Mouse (Mus musculus) lung, embryonic 14.5 days (tissue): ENCODE results near the gene C330007P06Rik. TPM values are rescaled to one million over a fixed set of nuclear protein-coding genes. Genes with fewer than 3 reads are reported as not detected.
A peak's percentile ranks its signal among the peaks of the same experiment; 100 is the strongest.

ENCODE experiments used
- ATAC-seq: fragments of 200-750 bp; cut with Nextera tagmentation; 2 replicates; pipeline ENCODE4 v1.8.0; 2017; ENCODE audit warnings: mild to moderate bottlenecking, moderate TSS enrichment, moderate library complexity; ENCODE audit not compliant: insufficient read depth
- DNase-seq: peaks from one replicate; pipeline ENCODE4 v3.0.0-alpha.2; 2015
- H3K27ac ChIP-seq: fragments of 300-500 bp; sonication (generic); 2 replicates; pipeline ENCODE4 v1.5.1; 2014; ENCODE audit warnings: low read depth, mild to moderate bottlenecking, moderate library complexity
- H3K27me3 ChIP-seq: fragments of 300-500 bp; sonication (generic); 2 replicates; pipeline ENCODE4 v1.6.1; 2014; ENCODE audit warnings: low read length, control low read depth; ENCODE audit not compliant: insufficient read depth
- H3K36me3 ChIP-seq: fragments of 300-500 bp; sonication (generic); 2 replicates; pipeline ENCODE4 v1.6.1; 2014; ENCODE audit warnings: control low read depth; ENCODE audit not compliant: insufficient read depth
- H3K4me1 ChIP-seq: fragments of 300-500 bp; sonication (generic); 2 replicates; pipeline ENCODE4 v1.6.1; 2014; ENCODE audit warnings: antibody characterized with exemption, control low read depth; ENCODE audit not compliant: insufficient read depth
- H3K4me2 ChIP-seq: fragments of 300-500 bp; sonication (generic); 2 replicates; pipeline ENCODE4 v1.6.1; 2014; ENCODE audit warnings: mild to moderate bottlenecking
- H3K4me3 ChIP-seq: fragments of 300-500 bp; sonication (generic); 2 replicates; pipeline ENCODE4 v1.5.1; 2014; ENCODE audit warnings: low read depth, low read length
- H3K9ac ChIP-seq: fragments of 300-500 bp; sonication (generic); 2 replicates; pipeline ENCODE4 v1.6.1; 2014
- H3K9me3 ChIP-seq: fragments of 300-500 bp; sonication (generic); 2 replicates; pipeline ENCODE4 v1.6.1; 2016; ENCODE audit warnings: low read depth, low read length, control low read depth
- CTCF ChIP-seq: IDR thresholded peaks from 2 replicates; pipeline ENCODE4 v1.5.1; 2016; ENCODE audit warnings: antibody characterized with exemption, low read depth
- WGBS: fragments of 180-500 bp; shearing (Covaris S2); extraction: QIAGEN DNeasy Blood & Tissue Kit; methylation state at CpG from one replicate; pipeline ENCODE4 v1.1.7; 2014; 5-methylcytosine and 5-hydroxymethylcytosine counted together
- polyA plus RNA-seq: library from polyadenylated mRNA; unstranded; fragments of >200 nt; fragmentation: Nextera tagmentation; extraction: Ambion mirVana; gene quantifications from 2 replicates; pipeline ENCODE4 v1.2.1, GENCODE M21; 2014

C330007P06Rik gene
- polyA plus RNA-seq: 37.9 and 39.2 TPM in 2 replicates

GRCm38 (mm10) chrX:36873765-36874164, at the start of gene C330007P06Rik, which contains the start of gene Ube2a:
Gene C330007P06Rik, minus strand, starts transcription at chrX:36874111.
Gene Ube2a, plus strand, starts transcription at chrX:36873900.
- DNase-seq: no peak
- no peaks in the 10 kb centered on the region for H3K4me1 ChIP-seq
- peak within 1 kb of the TSS; percentile 64 for H3K4me2 ChIP-seq
- peak within 1 kb of the TSS; percentile 63 for H3K4me3 ChIP-seq
- peak; percentile 30 for ATAC-seq
- no peaks in the 10 kb centered on the region for H3K27me3 ChIP-seq
- H3K9me3 ChIP-seq: no peaks in the 10 kb centered on the region
- peak within 1 kb of the TSS; percentile 73 for H3K9ac ChIP-seq
- H3K36me3 ChIP-seq: 0 out of 2 replicates have a peak, but pooled peaks cover 3% of the 10 kb centered on the region
- WGBS: 20% methylated on average over 8 of the region's 8 CpGs
- no peak for TF ChIP-seq CTCF
- H3K27ac ChIP-seq: peak within 1 kb of the TSS; percentile 76; the same call in 1 of the 2 replicates

DNA sequence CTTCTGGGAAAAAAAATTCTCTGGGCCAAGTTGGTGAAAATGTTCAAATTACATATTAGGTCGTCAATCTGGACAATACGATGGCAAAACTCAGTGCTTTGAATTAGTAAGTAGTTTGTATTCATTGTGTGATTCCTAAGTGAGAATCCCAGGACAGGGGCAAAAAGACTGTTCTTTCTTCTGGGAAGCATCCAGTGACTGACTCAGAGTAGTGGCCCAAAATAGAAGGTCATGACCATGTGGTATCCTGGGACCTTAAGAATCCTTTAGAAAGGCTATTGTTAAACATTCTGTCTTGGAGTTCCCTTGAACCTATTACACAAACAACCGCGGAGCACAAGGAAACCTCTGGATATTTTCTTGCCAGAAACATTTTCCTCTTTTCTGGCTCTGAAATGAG, 47.4 kb upstream of the C330007P06Rik start:
- Histone ChIP-seq H3K27ac (no peak overlapping the region), H3K9me3 (no peaks in the 10 kb centered on the region), H3K4me3 (no peak overlapping the region), H3K4me2 (no peak overlapping the region), H3K27me3 (no peaks in the 10 kb centered on the region), H3K36me3 (no peaks in the 10 kb centered on the region), H3K9ac (no peak overlapping the region), H3K4me1 (no peaks in the 10 kb centered on the region)
- no peak for ATAC-seq
- no peak for DNase-seq
- WGBS: 87% methylated on average over 4 of the region's 4 CpGs
- TF ChIP-seq CTCF: no peak

- H3K4me1 ChIP-seq: no peaks in the 10 kb centered on the region
- ATAC-seq (no peak), DNase-seq (no peak)
- no peaks in the 10 kb centered on the region for H3K9me3 ChIP-seq
- no peak overlapping the region for H3K9ac ChIP-seq
- no peak overlapping the region for H3K4me2 ChIP-seq
- no peak for TF ChIP-seq CTCF
- no peak overlapping the region for H3K4me3 ChIP-seq
- H3K27ac ChIP-seq: no peak overlapping the region
- no peaks in the 10 kb centered on the region for H3K27me3 ChIP-seq
- H3K36me3 ChIP-seq: no peaks in the 10 kb centered on the region
- WGBS: 63% methylated on average over 1 of the region's 1 CpGs
Observed at GRCm38 (mm10) chrX:36917749-36918148, 43.8 kb upstream of the C330007P06Rik start.

DNA sequence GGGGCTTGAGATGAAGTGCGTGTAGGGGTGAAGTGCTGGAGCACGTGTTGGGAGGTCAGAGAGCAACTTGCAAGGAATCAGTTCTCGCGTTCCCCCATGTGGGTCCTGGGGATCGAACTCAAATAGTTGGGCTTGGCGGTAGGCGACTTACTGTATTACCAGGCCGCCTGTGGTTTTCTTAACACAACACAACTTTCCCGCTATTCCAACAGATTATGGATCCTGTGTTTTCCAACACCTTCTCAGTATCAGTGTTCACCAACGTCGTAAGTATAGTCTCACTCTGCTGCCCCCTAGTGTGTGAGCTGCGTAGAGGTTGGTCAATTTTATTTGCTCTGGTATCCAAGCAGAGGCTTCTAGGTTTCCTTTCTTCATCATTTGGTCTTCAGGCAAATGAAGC, 37.4 kb upstream of the C330007P06Rik start:
- no peaks in the 10 kb centered on the region for H3K27me3 ChIP-seq
- H3K4me1 ChIP-seq: no peaks in the 10 kb centered on the region
- ATAC-seq: no peak
- peak; percentile 76 for DNase-seq
- H3K4me2 ChIP-seq: no peak overlapping the region
- H3K4me3 ChIP-seq: no peak overlapping the region
- WGBS: 38% methylated on average over 12 of the region's 12 CpGs
- H3K9ac ChIP-seq: no peak overlapping the region
- no peak overlapping the region for H3K27ac ChIP-seq
- TF ChIP-seq CTCF: peak; percentile 67
- H3K9me3 ChIP-seq: no peaks in the 10 kb centered on the region
- no peaks in the 10 kb centered on the region for H3K36me3 ChIP-seq

DNA sequence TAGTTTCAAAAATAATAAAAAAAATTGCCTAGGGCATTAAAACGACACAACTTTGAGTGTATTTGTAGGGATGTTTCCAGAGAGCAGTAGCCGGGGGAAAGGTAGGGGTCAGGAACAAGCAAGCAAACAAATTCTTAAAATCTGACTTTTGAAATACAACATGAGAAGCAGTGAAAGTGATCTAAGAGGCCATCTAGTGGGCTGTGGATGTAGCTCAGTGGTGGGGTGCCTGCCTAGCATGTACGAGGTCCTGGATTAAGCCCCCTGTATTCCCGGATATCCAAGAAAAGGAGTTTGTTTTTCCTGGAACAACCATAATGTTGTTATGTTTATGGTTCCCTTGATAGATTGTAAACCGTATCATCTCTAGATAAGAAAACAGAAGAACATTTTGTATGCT, 32.6 kb upstream of the C330007P06Rik start:
- no peaks in the 10 kb centered on the region for H3K9me3 ChIP-seq
- ATAC-seq (no peak), DNase-seq (peak; percentile 22)
- no peak overlapping the region for H3K4me2 ChIP-seq
- no peaks in the 10 kb centered on the region for H3K36me3 ChIP-seq
- H3K27me3 ChIP-seq: no peaks in the 10 kb centered on the region
- no peak overlapping the region for H3K27ac ChIP-seq
- peak; percentile 31 for TF ChIP-seq CTCF
- WGBS: 24% methylated on average over 5 of the region's 5 CpGs
- H3K9ac ChIP-seq: no peak overlapping the region
- no peak overlapping the region for H3K4me3 ChIP-seq
- no peaks in the 10 kb centered on the region for H3K4me1 ChIP-seq

GRCm38 (mm10) chrX:36903115-36903768, 29.3 kb upstream of the C330007P06Rik start:
- TF ChIP-seq CTCF: no peak
- peak overlapping the region; percentile 60 for H3K9ac ChIP-seq
- 6% methylated on average over 30 of the region's 32 CpGs for WGBS
- H3K27ac ChIP-seq: peak overlapping the region; percentile 58; the same call in 1 of the 2 replicates
- no peaks in the 10 kb centered on the region for H3K36me3 ChIP-seq
- no peaks in the 10 kb centered on the region for H3K4me1 ChIP-seq
- peak; percentile 97 for DNase-seq
- ATAC-seq: peak; percentile 91
- H3K4me3 ChIP-seq: peak overlapping the region; percentile 54
- H3K9me3 ChIP-seq: no peaks in the 10 kb centered on the region
- H3K4me2 ChIP-seq: peak overlapping the region; percentile 70
- H3K27me3 ChIP-seq: no peaks in the 10 kb centered on the region

- Histone ChIP-seq H3K9me3 (no peaks in the 10 kb centered on the region), H3K4me2 (peak within 1 kb of the TSS; percentile 70), H3K36me3 (no peaks in the 10 kb centered on the region), H3K27me3 (no peaks in the 10 kb centered on the region), H3K27ac (peak within 1 kb of the TSS; percentile 58; the same call in 1 of the 2 replicates), H3K4me1 (no peaks in the 10 kb centered on the region), H3K9ac (peak within 1 kb of the TSS; percentile 60), H3K4me3 (peak within 1 kb of the TSS; percentile 54)
- ATAC-seq (peak; percentile 72), DNase-seq (peak; percentile 31)
- no peak for TF ChIP-seq CTCF
- WGBS: 11% methylated on average over 37 of the region's 47 CpGs
Observed at GRCm38 (mm10) chrX:36902321-36903114, 28.6 kb upstream of the C330007P06Rik start, which contains the start of gene Nkrf. Gene Nkrf, minus strand, starts transcription at chrX:36902899.
